Mouse (Mus musculus): ENCODE data around the gene Card19.

Gene Card19

DNA sequence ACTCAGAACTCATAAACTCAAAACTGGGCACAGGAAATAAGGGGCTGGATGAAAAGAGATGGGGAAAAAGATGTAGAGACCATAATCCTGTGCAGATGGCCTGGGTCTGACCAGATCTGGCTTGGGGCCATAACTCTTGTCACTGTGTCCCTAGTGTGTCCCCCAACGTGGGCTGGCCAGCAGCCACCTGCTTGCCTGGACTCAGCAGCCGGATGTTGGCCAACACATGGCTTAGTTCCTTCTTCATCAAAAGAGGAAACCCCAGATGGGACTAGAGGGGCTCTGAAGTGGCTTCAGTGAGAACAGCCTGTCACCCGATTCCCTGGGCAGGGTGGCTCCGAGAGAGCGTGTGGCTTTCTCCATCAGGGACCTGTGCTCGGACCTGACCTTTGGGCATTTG is 19.1 kb downstream of the Card19 start:
- CTCF ChIA-PET = no interaction called here

DNA sequence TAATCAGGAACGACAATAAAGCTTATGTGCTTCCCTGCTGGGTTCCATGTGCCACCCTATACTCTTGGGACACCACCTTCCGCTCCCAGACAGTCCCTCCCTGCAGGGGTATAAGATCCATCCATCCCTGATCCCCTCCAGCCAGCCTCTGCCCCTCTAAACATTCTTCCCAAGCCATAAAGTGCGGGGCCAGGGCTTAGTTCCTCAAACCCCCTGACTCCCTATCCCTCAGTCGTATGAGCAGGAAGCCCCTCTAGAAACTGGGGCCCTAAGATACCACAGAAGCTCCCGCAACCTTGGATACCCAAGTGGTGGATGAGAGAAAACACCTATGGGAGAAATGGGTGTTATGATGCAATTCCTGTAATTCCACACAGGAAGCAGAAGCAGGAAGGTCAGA is 19.6 kb downstream of the Card19 start:
- CTCF ChIA-PET = no interaction called here

DNA sequence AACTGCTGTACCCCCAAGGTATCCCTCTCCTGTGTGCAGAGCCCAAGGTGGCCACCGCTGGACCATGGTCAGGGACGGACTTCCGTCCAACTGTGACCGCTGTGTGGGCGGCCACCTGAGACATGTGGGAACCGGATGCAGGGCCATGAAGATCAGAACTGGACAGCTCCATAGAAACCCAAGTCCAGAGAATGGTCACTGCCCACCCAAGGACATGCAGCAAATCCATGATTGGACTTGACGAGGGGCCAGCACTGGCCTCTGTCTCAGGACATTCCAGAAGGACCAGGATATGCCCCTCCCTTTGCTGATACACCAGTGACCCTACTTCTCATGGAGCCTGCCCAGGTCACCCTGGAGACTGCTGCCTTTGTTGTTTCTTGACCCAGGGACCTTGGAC is 20.2 kb downstream of the Card19 start:
- CTCF ChIA-PET = no interaction called here

DNA sequence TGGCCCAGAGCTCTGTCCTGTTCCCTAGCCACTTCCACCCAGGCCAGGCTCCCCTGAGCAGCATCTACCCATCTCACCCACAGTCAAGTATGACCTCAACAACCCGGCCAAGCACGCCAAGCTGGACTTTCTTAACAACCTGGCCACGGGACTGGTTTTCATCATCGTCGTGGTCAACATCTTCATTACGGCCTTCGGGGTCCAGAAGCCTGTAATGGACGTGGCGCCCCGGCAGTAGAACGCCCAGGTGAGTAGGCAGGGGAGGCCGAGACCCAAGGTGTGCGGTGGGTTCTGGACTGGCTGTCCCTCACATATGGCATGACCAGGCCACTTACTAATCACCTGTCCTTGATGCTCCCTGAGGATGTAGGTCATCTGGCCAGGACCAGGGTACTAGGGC is 21.0 kb downstream of the Card19 start:
- CTCF ChIA-PET = no interaction called here

DNA sequence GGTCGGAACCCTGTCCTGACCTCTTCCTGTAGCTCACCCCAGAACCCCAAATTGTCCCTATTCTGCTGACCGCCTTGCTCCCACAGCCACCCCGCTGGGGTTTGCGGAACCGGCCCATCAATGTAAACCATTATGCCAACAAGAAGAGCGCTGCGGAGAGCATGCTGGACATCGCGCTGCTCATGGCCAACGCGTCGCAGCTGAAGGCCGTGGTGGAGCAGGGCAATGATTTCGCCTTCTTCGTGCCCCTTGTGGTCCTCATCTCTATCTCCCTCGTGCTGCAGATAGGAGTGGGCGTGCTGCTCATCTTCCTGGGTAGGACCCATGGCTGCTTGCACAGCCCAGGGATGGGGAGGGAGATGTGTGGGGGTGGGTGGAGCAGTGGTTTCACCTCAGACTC is 22.2 kb downstream of the Card19 start:
- CTCF ChIA-PET = no interaction called here

DNA sequence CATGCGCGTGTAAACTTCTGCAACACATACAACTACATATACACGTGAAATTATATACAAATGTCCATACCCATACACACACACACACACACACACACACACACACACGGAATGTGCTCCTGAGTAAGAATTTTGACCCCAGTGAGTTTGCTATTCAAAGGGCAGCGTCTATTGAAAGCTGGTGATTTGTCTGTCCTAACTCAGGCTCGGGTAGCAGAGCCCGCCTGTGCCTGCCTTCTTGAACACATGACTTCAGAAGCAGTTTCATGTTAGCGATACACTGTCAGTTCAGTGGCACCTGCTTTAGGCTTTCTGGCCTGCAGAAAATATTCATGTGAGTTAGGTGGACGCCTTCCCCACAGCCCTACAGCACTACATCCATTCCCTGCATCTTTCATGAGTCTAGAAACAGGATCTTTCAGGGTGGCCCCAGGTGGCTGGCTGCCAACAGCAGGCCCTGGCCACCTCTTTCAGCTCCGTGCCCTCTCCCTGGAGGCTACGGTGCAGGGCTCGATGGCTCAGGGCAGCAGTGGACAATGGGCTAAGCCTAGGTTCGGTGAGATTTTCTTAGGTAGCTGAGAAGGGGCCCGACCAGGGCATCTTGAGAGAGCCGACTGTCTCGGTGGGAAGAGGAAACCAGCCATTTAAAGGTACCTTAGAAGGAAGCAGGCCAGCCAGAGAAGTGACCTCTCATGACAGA is 23.5 kb downstream of the Card19 start:
- CTCF ChIA-PET = interaction anchor here (1.1 kb wide), 1 partner anchor 22 kb away, joined by 3 read pairs; no protein-coding TSS in a partner anchor

DNA sequence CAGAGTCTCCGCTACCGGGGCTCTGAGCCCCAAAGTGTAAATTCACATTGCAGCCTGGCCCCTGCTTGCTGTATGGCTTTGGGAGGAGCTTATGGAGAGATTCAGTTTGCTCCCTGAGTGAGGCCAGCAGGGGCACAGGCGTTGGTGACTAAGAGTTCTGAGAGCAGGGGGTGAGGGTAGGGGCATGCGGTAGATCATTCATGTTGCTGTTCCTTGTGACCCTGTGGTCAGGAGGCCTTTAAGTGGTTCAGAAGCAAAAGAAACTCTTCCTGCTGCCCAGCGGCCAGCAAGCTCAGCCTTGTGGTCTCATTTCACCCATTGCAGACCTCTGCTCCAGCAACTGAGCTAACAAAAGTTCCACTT is 24.2 kb downstream of the Card19 start:
- CTCF ChIA-PET = interaction anchor here (1.1 kb wide), 1 partner anchor 22 kb away, joined by 3 read pairs; no protein-coding TSS in a partner anchor

DNA sequence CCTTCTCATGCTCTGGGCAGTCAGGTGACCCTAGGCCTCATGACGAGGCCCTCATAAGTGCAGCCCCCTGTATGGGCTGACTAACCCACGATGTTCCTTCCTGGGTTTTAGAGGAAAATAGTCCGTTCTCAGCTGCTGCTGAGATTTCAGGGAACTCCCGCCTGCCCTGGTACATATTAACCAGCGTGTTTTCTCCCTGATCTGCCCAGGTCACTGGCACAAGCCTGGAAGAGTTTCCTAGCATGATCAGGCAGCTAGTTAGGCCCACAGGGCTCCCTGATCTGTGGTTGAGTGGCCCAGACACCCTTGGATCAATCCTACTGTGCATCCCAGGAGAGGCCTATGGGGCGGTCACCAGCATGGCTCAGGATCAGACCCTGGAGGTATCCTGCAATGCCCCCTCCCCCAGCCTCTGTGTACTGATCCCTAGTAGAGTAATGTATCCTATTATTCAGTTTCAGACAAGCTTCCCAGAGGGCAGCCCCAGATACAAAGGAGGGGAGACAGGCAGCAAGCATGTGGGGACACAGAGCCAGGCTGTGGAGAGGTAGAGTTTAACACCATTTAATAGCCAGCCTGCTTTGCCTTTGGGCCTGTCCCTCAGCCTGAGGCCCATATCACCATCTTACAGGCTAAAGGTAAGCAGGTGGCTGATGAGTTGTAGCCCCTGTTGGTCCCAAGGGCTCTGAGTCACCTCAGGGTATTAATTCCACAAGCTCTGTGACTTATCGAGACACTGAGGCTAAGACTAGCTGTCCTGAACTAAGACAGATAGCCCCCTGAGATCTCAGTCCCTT is 24.8 kb downstream of the Card19 start:
- CTCF ChIA-PET = no interaction called here

DNA sequence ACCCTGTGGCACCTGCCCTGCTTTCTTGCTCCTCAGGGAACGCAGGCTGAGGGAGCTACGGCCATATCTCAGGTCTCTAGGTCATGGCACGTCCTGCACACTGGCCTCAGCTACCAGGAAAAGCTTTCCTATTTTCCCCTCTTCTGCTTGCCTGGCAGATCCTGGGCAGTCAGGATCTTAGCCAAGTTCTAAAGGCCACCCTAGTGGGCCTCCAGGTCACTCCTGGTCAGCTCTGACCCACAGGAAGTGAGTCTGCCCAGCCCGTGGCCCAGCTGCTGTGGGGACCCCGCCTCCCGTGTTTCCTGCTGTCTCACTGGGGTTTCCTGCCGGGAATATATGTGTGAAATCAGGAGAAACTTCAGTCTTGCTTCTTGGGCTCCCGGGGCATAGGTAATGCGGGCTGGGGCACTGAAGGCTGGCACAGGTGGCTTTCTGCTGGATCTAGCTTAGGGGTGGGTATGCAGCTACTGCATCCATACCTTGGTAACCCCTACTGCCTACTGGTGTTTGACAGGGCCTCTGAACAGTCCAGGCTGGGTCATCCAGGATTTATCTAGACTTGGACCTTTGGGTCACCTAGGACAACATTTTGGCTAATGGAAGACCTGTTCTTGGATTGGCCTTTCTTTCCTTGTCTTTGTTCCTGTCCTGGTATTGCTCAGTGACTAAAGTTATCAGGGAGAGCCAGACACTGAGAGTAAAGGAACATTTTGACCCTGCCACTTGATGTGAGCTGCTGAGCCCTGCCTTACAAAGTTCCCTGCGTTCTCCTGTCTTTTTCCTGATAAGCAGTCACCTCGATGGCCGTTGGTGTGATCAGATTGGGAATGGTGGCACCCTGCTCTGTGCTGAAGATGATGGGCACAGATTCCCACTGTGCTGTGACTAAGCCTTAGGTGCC is 25.6 kb downstream of the Card19 start:
- CTCF ChIA-PET = interaction anchor here (0.5 kb wide), 1 partner anchor 22 kb away, joined by 8 read pairs; no protein-coding TSS in a partner anchor

DNA sequence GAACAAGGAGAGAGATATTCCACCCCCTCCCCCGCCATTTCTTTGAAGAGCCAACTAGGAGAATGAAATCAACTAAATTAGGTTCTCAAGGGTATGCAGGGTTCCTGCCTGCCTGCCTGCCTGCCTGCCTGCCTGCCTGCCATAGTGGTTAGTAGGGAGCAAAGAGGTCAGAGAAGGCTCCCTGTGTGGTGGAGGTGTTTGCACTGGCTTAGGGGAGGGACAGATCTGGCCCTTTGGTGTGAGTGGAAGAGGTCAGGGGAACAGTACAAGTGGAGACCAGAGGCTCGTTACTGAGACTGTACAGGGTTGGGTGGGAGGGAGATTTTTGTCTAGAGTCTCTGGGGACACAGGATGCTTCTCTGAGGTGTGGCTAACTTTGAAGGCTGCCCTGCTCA is 26.9 kb downstream of the Card19 start:
- CTCF ChIA-PET = interaction anchor here (0.7 kb wide), 1 partner anchor 18 kb away, joined by 5 read pairs; no protein-coding TSS in a partner anchor

DNA sequence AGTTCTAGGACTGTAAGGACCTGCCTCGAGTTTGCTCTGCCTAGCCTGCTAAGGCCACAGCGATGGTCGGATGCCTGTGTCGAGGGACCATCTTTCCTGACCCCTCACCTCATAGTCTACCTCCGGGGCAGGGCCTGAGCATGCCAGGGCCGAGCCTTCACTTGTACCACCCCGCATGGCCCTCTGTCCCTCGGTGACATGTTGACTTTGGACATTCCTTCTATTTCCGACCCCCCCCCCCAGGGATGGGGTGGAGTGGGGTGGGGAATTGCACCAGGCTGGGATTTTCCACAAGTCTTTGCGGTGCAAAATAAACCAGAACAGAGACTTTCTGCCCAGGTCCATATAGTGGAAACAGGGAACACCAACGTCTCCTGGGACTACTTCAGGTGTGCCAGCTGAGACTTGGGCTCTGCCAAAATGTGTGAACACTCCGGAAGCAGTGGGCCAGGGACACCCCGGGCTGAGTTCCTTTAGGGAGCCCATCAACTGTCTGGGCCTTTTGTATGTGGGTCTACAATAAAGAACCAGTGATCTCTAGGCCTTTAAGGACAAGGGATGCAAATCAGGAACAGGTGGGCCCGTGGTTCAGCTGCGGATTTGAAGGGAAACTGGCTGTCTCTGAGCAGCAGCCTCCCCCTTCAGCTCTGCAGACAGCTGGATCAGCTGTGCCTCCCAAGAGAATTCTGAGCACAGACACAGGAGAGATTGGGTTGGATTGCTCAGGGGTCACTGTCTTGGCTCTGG is 27.4 kb downstream of the Card19 start:
- CTCF ChIA-PET = interaction anchor here (0.7 kb wide), 2 partner anchors 19 to 65 kb away, joined by 4 to 5 read pairs; no protein-coding TSS in a partner anchor

DNA sequence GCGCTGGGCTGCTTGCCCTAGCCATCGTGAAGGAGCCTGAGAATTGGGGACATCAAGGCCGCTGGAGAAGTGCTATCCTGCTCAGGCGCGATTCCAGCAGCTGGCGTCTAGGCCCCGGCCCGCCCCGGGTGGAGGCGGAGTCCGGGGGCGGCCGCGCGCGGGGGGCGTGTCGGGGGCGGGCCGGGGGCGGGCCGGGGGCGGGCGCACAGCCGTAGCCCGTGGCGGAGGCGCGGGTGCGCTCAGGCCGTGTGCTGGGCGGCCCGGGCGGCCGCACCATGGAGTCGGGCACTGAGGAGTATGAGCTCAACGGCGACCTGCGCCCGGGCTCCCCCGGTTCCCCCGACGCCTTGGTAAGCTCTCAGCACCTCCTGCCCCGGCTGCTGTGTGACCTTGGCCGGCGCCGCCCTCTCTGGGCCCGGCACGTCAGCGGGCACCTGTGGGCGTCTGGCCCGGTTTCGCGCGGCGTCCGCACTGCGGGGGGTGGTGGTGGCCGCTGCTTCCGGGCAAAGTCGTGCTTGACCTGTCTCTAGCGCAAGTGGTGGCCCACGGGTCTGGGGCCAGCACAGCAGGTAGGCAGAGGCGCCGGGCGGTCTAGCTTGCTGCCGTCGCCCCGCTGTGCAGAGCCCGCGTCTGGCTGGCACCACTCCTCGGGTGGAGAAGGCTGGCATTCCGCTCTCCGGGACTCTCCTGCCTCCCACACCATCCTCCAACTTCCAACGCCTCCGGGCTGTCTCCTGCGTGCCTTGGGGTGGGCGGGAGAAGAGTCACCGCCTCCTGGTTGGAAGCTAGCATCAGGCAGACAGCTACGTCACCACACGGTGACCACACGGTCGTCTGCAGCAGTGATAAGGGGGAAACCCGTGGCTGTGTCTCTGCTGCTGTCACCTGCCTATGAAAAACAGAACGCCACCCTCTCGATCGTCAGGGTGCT is 28.3 kb downstream of the Card19 start, which contains the start of gene Ninj1:
Ninj1 (plus strand) TSS at position 198 of the 931 bp plus-strand sequence.
- CTCF ChIA-PET = interaction anchor here (0.5 to 0.7 kb wide), 3 partner anchors 61 to 243 kb away, joined by 4 to 6 read pairs (median 4); partner anchors contain the start of gene Susd3

DNA sequence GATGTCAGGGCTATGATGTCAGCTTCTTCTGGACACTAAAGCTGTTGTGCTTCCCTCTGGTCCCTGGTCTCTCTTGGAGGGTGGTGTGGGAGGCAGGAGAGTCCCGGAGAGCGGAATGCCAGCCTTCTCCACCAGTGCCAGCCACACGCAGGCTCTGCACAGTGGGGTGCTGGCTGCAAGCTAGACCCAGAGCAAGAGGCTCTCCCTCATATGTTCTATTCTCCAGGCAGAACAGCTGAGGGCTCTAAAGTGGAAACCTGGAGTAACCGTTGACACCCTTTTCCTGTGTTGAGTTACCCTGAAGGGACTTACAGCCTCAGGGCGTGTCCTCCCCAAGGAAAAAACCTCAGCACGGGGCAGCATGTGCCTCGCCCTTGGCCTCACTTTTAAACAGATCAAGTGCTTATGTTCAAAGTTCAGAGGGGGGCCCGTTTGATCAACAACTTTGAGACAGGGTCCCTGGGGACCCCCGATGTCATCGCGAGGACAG is 29.0 kb downstream of the Card19 start:
- CTCF ChIA-PET = interaction anchor here (0.5 kb wide), 1 partner anchor 243 kb away, joined by 4 read pairs; no protein-coding TSS in a partner anchor

DNA sequence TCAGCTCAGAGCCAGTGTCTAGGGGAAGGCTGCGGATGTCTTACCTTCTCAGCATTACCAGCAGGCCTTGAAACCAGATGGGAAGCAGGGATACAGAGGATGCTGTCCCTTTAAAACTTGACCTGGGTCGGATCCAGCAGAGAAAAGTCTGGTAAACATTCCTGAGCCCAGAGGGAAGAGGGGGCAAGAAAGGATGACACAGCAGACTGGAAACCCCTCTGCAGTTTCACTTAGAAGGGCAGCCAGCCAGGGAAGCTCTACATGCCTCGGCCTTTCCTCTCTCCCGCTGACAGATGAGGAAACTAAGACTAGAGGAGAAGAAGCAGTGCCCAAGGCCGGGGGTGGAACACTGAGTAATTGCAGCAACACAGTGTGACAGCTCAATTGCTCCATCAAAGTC is 32.2 kb downstream of the Card19 start:
- CTCF ChIA-PET = no interaction called here

DNA sequence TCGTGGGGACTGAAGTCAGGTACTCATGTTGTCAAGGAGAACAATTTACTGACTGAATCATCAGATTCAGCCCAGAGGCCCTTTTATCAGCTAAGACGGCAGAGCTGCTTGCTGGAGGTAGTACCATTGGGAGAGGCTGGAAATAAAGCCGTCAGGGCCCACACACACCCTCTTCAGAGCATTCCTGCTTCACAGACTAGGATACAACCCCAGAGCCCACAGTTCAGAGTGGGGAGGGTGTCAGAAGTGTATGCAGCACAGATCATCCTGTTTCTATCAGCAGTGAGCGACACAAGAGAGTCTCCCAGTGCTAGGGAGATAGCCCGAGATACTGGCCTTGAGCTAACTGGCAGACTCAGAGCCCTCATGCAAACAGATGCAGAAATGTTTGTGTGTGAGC is 32.7 kb downstream of the Card19 start:
- CTCF ChIA-PET = no interaction called here

DNA sequence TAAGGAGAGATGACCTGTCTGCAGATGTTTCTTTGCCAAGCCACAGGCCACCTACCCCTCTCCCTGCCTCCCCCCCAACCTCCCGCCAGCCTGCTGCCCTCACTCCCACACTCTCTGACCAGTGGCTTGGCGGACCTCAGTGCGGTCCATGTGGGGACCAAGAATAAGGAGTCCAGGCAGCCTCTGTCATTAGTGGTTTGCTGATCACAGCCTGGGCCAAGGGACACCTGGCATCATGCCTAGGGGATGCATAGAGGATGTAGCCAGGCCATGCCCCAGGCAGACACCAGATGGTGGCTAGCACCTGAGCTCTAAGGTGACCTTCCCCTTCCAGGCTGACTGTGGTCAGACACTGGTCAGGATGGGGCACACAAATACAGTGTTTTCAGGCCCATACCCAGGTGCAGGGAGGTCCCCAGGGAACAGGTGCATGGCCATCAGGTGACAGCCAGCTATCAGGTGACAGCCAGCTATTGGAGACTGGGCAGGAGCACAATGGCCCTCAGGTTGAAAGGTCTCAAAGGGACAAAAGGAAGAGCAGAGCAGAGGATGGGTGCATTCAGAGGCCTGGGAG is 34.3 kb downstream of the Card19 start:
- CTCF ChIA-PET = no interaction called here

DNA sequence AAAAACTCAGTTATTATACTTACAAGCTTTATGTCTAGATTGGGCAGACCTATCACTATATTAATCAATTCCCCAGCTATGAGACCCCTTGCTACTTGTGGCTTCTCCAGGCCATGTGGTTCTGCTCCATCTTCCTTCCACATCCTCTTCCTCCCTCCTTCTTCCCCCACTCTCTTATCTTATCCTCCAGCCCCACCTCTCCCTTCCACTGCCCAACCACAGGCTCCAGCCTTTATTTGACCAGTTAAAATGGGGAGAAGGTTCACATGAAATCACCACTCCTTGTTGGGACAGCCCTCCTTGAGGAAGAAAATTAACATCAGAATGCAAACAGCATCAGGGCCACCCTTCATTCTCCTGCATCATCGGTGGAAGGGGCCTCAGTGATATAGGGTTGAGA is 35.1 kb downstream of the Card19 start:
- CTCF ChIA-PET = no interaction called here

DNA sequence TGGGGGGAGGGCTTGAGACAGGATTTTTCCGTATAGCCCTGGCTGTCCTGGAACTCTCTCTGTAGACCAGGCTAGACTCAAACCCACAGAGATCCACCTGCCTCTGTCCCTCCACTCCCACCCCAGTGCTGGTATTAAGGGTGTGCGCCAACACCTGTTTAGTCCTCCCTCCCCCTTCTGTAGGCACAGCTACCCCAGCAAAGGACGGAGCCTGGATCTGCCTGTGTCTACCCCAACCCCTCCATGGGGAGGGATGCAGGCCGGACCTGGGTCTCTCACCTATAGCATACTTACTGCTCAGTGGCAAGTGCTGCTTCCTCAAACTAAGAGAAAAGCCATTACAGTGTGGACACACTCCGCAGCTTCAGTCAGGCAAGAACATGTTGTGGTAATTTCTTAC is 35.6 kb downstream of the Card19 start:
- CTCF ChIA-PET = no interaction called here

DNA sequence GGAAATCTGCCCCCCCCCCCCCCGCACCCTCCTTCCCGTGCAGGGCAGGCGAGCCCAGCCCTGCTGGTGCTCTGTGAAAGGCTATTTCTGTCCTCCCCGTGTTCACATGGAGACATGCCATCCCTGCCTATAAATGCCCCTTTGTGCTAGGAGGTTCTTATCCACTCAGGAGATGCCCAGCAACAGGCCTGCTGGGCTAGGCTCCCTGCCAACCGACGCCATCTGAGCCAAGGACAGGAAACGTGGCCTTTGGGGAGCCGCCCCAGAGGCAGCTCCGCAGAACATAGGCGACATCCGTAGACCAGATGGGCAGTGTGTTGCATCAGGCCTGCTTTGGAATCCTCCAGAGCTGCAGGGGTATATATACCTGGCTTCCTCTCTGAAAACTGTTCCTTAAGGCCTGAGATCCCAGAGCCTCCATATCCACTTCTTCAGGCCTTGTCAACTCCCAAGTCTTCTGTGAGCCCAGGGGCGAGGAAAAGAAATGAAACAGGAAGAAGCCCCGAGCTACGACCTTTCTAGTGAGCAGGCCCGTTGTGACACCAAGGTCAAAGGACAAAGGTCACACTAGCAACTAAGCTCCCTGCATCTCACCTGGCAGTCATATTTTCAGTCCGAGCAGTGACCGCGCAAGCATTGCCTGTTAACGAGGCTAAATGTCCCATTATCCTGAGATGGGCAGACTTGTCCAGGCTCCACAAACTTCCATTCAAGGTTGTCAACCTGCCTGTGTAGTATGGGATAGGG is 36.8 kb downstream of the Card19 start:
- CTCF ChIA-PET = interaction anchor here (0.6 kb wide), 1 partner anchor 174 kb away, joined by 4 read pairs; no protein-coding TSS in a partner anchor

All from spleen, embryonic (tissue).